In genomic region chr5:44713181-44713789, GRCm38 (mm10) we compare ENCODE assay signal across 13 mouse cellular contexts.
DNase-seq lines count a peak whose midpoint lies in the region; ATAC-seq and TF ChIP-seq lines count a peak whose summit lies in the region.
"Had no signal": no experiment of that assay in that cellular context is flagged by ENCODE, and none has a peak within 500 bp of the region (broad histone marks: within the 10 kb centered on the region; RNA-seq: fewer than 3 reads in every experiment).

No protein-coding gene starts in this region.

- 4% methylated on average over 5 of the region's 5 CpGs for WGBS in forebrain, embryonic 13.5 days
- 27% methylated on average over 5 of the region's 5 CpGs for WGBS in limb, embryonic 12.5 days
- WGBS in neural tube, embryonic 14.5 days = 8% methylated on average over 5 of the region's 5 CpGs
- 92% methylated on average over 5 of the region's 5 CpGs for WGBS in thymus, adult 2 months

- TF ChIP-seq CTCF in thymus, adult 2 months (IDR thresholded peaks at IDR 0.05; ENCODE audit: borderline replicate concordance, control insufficient read depth, extremely low read depth, insufficient read depth, low read length, poor library complexity) = no peak

- no peaks in the 10 kb centered on the region for H3K9me3 ChIP-seq in forebrain, embryonic 13.5 days (replicated peaks)
- H3K9me3 ChIP-seq in limb, embryonic 12.5 days = no peaks in the 10 kb centered on the region
- H3K9me3 ChIP-seq in neural tube, embryonic 14.5 days (ENCODE audit: control insufficient read depth, low read length) = no peaks in the 10 kb centered on the region

- peak overlapping the region; percentile 82 for H3K27ac ChIP-seq in forebrain, embryonic 13.5 days
- peak overlapping the region; percentile 56; the same call in 1 of the 2 replicates for H3K27ac ChIP-seq in limb, embryonic 12.5 days
- peak overlapping the region; percentile 73 for H3K27ac ChIP-seq in neural tube, embryonic 14.5 days (ENCODE audit: low read depth, low read length)
- H3K27ac ChIP-seq in thymus, adult 2 months (ENCODE audit: control insufficient read depth, insufficient read depth, low read length) = no peak overlapping the region
- H3K27ac ChIP-seq: kidney, postnatal 0 days had no signal

- no peak overlapping the region for H3K4me3 ChIP-seq in forebrain, embryonic 13.5 days
- H3K4me3 ChIP-seq in limb, embryonic 12.5 days (replicated peaks) = no peak overlapping the region
- no peak overlapping the region for H3K4me3 ChIP-seq in neural tube, embryonic 14.5 days (ENCODE audit: low read depth, low read length)
- no peak overlapping the region for H3K4me3 ChIP-seq in thymus, adult 2 months (ENCODE audit: control insufficient read depth, insufficient read depth, low read length)

- no peaks in the 10 kb centered on the region for H3K27me3 ChIP-seq in forebrain, embryonic 13.5 days
- no peaks in the 10 kb centered on the region for H3K27me3 ChIP-seq in limb, embryonic 12.5 days
- H3K27me3 ChIP-seq in neural tube, embryonic 14.5 days (ENCODE audit: control insufficient read depth, insufficient read depth, low read length) = no peaks in the 10 kb centered on the region
- no peaks in the 10 kb centered on the region for H3K27me3 ChIP-seq in thymus, adult 2 months (ENCODE audit: control insufficient read depth, insufficient read depth, low read length)

- peak; percentile 87 for ATAC-seq in forebrain, embryonic 13.5 days
- ATAC-seq in limb, embryonic 12.5 days (ENCODE audit: insufficient number of reproducible peaks, insufficient read depth, low FRiP score, low TSS enrichment, low read depth) = no peak
- peak; percentile 80 for ATAC-seq in neural tube, embryonic 14.5 days (ENCODE audit: low read depth)

- H3K4me2 ChIP-seq in forebrain, embryonic 13.5 days = no peak overlapping the region
- no peak overlapping the region for H3K4me2 ChIP-seq in limb, embryonic 12.5 days
- no peak overlapping the region for H3K4me2 ChIP-seq in neural tube, embryonic 14.5 days (ENCODE audit: low read depth, low read length)

- H3K36me3 ChIP-seq in forebrain, embryonic 13.5 days (ENCODE audit: poor library complexity, severe bottlenecking) = no peaks in the 10 kb centered on the region
- no peaks in the 10 kb centered on the region for H3K36me3 ChIP-seq in limb, embryonic 12.5 days
- H3K36me3 ChIP-seq in neural tube, embryonic 14.5 days (ENCODE audit: control insufficient read depth, insufficient read depth, low read length) = no peaks in the 10 kb centered on the region
- no peaks in the 10 kb centered on the region for H3K36me3 ChIP-seq in thymus, adult 2 months (ENCODE audit: control insufficient read depth, insufficient read depth, low read length)

- H3K4me1 ChIP-seq in forebrain, embryonic 13.5 days = peaks cover 42% of the 10 kb centered on the region
- H3K4me1 ChIP-seq in limb, embryonic 12.5 days (replicated peaks) = peaks cover 22% of the 10 kb centered on the region
- peaks cover 7% of the 10 kb centered on the region for H3K4me1 ChIP-seq in neural tube, embryonic 14.5 days (ENCODE audit: control insufficient read depth, insufficient read depth, low read length)
- no peaks in the 10 kb centered on the region for H3K4me1 ChIP-seq in thymus, adult 2 months (replicated peaks; ENCODE audit: control insufficient read depth, insufficient read depth, low read length)

- H3K9ac ChIP-seq in forebrain, embryonic 13.5 days = no peak overlapping the region
- no peak overlapping the region; the same call in 1 of the 2 replicates for H3K9ac ChIP-seq in limb, embryonic 12.5 days (replicated peaks)
- no peak overlapping the region for H3K9ac ChIP-seq in neural tube, embryonic 14.5 days (replicated peaks; ENCODE audit: low read depth, low read length)

- no peak for TF ChIP-seq POLR2A in thymus, adult 2 months (IDR thresholded peaks at IDR 0.05; ENCODE audit: control insufficient read depth, extremely low read depth, insufficient read depth, low read length, poor library complexity)

- DNase-seq in embryo, embryonic 10 days (ENCODE audit: low spot score) = peak; percentile 26
- no peak for DNase-seq in embryo, embryonic 9.5 days (ENCODE audit: extremely low spot score)
- DNase-seq in spleen, postnatal 14 days (ENCODE audit: low spot score in 2 of 2) = no peak
- DNase-seq in ovary, postnatal 10 days (ENCODE audit: low spot score) = no peak
- DNase-seq in thymus, adult 2 months = no peak
- DNase-seq: cerebellum, postnatal 36 days; lung, postnatal 10 days; right cerebral cortex, postnatal 25 days; thymus, adult 18-20 months had no signal
